In genomic region chr15:82917207-82917844, GRCm38 (mm10) we compare ENCODE assay signal across 8 mouse cellular contexts.
DNase-seq lines count a peak whose midpoint lies in the region; ATAC-seq lines count a peak whose summit lies in the region.

No protein-coding gene starts in this region.

- peaks cover 13% of the 10 kb centered on the region; the same call in 1 of the 2 replicates for H3K27me3 ChIP-seq in lung, embryonic 15.5 days

- no peak for ATAC-seq in lung, embryonic 15.5 days (ENCODE audit: borderline replicate concordance, extremely low read depth, low FRiP score, low TSS enrichment)
- ATAC-seq in erythroid progenitor cell, adult 5-6 weeks (replicated peaks; ENCODE audit: low FRiP score, poor library complexity, severe bottlenecking), result no peak

- H3K4me3 ChIP-seq in lung, embryonic 15.5 days, result no peak overlapping the region

- H3K36me3 ChIP-seq in lung, embryonic 15.5 days, result no peaks in the 10 kb centered on the region

- peak overlapping the region; percentile 27; the same call in 1 of the 2 replicates for H3K4me2 ChIP-seq in lung, embryonic 15.5 days

- DNase-seq in cerebellum, postnatal 10 days, result peak; percentile 86 to 93
- DNase-seq in cerebellum, adult 8-10 months, result no peak
- DNase-seq in lung, postnatal 36 days, result no peak
- DNase-seq in layer of hippocampus, postnatal 10 days (ENCODE audit: low spot score in 2 of 2), result peak; percentile 79 to 88
- peak; percentile 81 for DNase-seq in retina, postnatal 1 day
- DNase-seq in adipocyte (ENCODE audit: low spot score), result no peak

- H3K9me3 ChIP-seq in lung, embryonic 15.5 days, result no peaks in the 10 kb centered on the region

- no peak overlapping the region for H3K9ac ChIP-seq in lung, embryonic 15.5 days

- 28% methylated on average over 28 of the region's 28 CpGs for WGBS in lung, embryonic 15.5 days

- peaks cover 35% of the 10 kb centered on the region for H3K4me1 ChIP-seq in lung, embryonic 15.5 days

- no peak overlapping the region for H3K27ac ChIP-seq in lung, embryonic 15.5 days

Comparison
In these comparisons a context has a peak if more than half of its experiments do, and no peak if none do; other contexts are left out.
1. DNase-seq: peak in cerebellum, postnatal 10 days (2 of 2), layer of hippocampus, postnatal 10 days (2 of 2) and retina, postnatal 1 day (single experiment); none in cerebellum, adult 8-10 months (single experiment), lung, postnatal 36 days (single experiment) and adipocyte (single experiment).